ENCODE assay signal across 12 mouse cellular contexts in the genomic region with DNA sequence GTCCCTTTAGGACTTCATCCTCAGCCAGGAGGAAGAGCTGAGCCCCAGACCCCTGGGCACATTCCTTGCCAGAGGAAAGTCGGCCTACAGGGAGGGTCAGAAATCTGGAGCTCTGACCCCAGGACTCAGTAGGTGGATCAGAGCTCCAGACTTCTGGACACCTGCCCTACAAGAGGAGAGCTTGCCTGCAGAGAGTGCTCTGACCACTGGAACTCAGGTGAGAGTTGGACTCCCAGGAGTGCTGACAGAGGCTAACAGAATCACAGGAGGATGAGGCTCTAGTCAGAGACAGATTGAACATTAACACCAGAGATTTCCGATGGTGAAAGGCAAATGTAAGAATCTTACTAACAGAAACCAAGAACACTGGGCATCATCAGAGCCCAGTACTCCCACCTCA. TPM values are rescaled to one million over a fixed set of nuclear protein-coding genes. Genes with fewer than 3 reads are reported as not detected.
"Had no signal": no experiment of that assay in that cellular context is flagged by ENCODE, and none has a peak within 500 bp of the region (broad histone marks: within the 10 kb centered on the region; RNA-seq: fewer than 3 reads in every experiment).

No protein-coding gene starts in this region.

RNA-seq across cellular contexts. Expression of a gene that starts 14.4 kb away (rescaled TPM):
- polyA plus RNA-seq: neural tube, embryonic 14.5 days; neural tube, embryonic 15.5 days; spleen, adult 2 months; testis, adult 2 months; thymus, adult 2 months; thymus, postnatal 0 days had no signal

RNA-seq across cellular contexts. Expression of a gene that starts 32.9 kb away (rescaled TPM):
- polyA plus RNA-seq: neural tube, embryonic 14.5 days; neural tube, embryonic 15.5 days; small intestine, adult 2 months; spleen, adult 2 months; stomach, embryonic 14.5 days; stomach, embryonic 15.5 days; stomach, embryonic 16.5 days; stomach, postnatal 0 days; testis, adult 2 months; thymus, adult 2 months; thymus, postnatal 0 days; urinary bladder, adult 2 months had no signal

RNA-seq across cellular contexts. Expression of a gene that starts 37.0 kb away (rescaled TPM):
- polyA plus RNA-seq: neural tube, embryonic 14.5 days; neural tube, embryonic 15.5 days; small intestine, adult 2 months; spleen, adult 2 months; stomach, embryonic 14.5 days; stomach, embryonic 15.5 days; stomach, embryonic 16.5 days; stomach, postnatal 0 days; testis, adult 2 months; thymus, adult 2 months; thymus, postnatal 0 days; urinary bladder, adult 2 months had no signal

RNA-seq across cellular contexts. Expression of a gene that starts 41.5 kb away (rescaled TPM):
- polyA plus RNA-seq: neural tube, embryonic 14.5 days; neural tube, embryonic 15.5 days; small intestine, adult 2 months; spleen, adult 2 months; stomach, embryonic 14.5 days; stomach, embryonic 15.5 days; stomach, embryonic 16.5 days; stomach, postnatal 0 days; testis, adult 2 months; thymus, adult 2 months; thymus, postnatal 0 days had no signal

RNA-seq across cellular contexts. Expression of a gene that starts 45.3 kb away (rescaled TPM):
- polyA plus RNA-seq: neural tube, embryonic 14.5 days; neural tube, embryonic 15.5 days; spleen, adult 2 months; testis, adult 2 months; thymus, postnatal 0 days had no signal
